Mouse (Mus musculus): ENCODE measurements around the gene Neurod2. TPM values are rescaled to one million over a fixed set of nuclear protein-coding genes. Genes with fewer than 3 reads are reported as not detected.
A peak's percentile ranks its signal among the peaks of the same experiment; 100 is the strongest.

Gene Neurod2
- polyA plus RNA-seq, 1 experiment from 2014 or later, result 0.05 TPM

GRCm38 (mm10) chr11:98335250-98335649 is 5.8 kb upstream of the Neurod2 start:
- no peak overlapping the region for H3K27ac ChIP-seq (replicated peaks)
- DNase-seq (ENCODE audit: low spot score), result no peak
- no peaks in the 10 kb centered on the region for H3K9me3 ChIP-seq (replicated peaks)
- no peaks in the 10 kb centered on the region for H3K36me3 ChIP-seq
- WGBS, result 10% methylated on average over 9 of the region's 9 CpGs
- H3K4me3 ChIP-seq, result no peak overlapping the region
- peaks cover 100% of the 10 kb centered on the region for H3K27me3 ChIP-seq (ENCODE audit: low read depth, poor library complexity, severe bottlenecking)
- H3K4me1 ChIP-seq, result peaks cover 32% of the 10 kb centered on the region

DNA sequence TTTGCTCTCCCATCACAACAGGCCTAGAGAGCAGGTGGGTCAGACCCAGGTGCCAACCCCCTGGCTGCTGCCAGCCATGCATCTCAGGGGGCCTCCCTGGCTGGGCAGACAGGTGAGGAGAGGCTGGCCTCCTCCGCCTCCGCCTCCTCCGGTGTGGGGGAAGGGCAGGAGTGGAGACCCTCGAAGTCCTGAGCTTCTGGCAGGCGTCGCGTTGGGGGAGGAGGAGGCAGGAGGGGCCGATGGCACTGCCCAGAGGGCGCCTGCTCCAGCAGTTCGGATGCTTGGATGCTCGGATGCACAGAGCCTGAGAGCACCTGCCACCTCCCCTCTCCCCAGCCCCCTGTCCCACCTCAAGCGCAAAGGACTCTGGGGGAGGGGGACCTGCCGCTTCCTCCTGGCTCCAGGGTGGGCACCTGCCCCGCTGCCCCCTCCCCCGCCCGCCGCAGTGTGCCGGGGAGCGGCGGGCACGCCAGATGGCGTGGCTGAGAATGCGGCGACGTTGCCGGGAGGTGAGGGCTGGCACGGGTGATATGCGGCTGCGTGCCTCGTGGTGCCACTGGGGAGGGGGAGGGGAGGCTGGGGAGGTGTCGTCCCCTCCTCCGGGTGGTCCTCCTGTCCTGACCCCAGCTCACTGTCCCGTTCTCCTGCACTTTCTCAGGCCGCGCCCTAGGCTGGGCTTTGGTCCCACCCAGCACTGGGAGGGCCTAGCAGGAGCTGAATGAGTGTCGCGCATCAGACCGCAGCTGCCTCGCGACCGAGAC is 4.7 kb upstream of the Neurod2 start:
- no peaks in the 10 kb centered on the region for H3K36me3 ChIP-seq
- peak overlapping the region; percentile 39 for H3K4me3 ChIP-seq
- 4% methylated on average over 30 of the region's 41 CpGs for WGBS
- H3K9me3 ChIP-seq (replicated peaks), result no peaks in the 10 kb centered on the region
- peaks cover 33% of the 10 kb centered on the region for H3K4me1 ChIP-seq
- H3K27me3 ChIP-seq (ENCODE audit: low read depth, poor library complexity, severe bottlenecking), result peaks cover 100% of the 10 kb centered on the region
- DNase-seq (ENCODE audit: low spot score), result no peak
- H3K27ac ChIP-seq (replicated peaks), result peak overlapping the region; percentile 33; the same call in 1 of the 2 replicates

GRCm38 (mm10) chr11:98333263-98333696 is 3.8 kb upstream of the Neurod2 start:
- H3K9me3 ChIP-seq (replicated peaks), result no peaks in the 10 kb centered on the region
- H3K27ac ChIP-seq (replicated peaks), result no peak overlapping the region
- no peak for DNase-seq (ENCODE audit: low spot score)
- peaks cover 100% of the 10 kb centered on the region for H3K27me3 ChIP-seq (ENCODE audit: low read depth, poor library complexity, severe bottlenecking)
- H3K4me1 ChIP-seq, result peaks cover 33% of the 10 kb centered on the region
- H3K4me3 ChIP-seq, result no peak overlapping the region
- 79% methylated on average over 10 of the region's 10 CpGs for WGBS
- H3K36me3 ChIP-seq, result no peaks in the 10 kb centered on the region

GRCm38 (mm10) chr11:98332841-98333240 is 3.4 kb upstream of the Neurod2 start:
- Histone ChIP-seq H3K4me1 (peaks cover 37% of the 10 kb centered on the region), H3K36me3 (no peaks in the 10 kb centered on the region), H3K4me3 (no peak overlapping the region), H3K9me3 (replicated peaks) (no peaks in the 10 kb centered on the region), H3K27ac (replicated peaks) (no peak overlapping the region), H3K27me3 (ENCODE audit: low read depth, poor library complexity, severe bottlenecking) (peaks cover 100% of the 10 kb centered on the region)
- no peak for DNase-seq (ENCODE audit: low spot score)
- 77% methylated on average over 4 of the region's 4 CpGs for WGBS

- Histone ChIP-seq H3K36me3 (no peaks in the 10 kb centered on the region), H3K4me1 (peaks cover 43% of the 10 kb centered on the region), H3K27ac (replicated peaks) (no peak overlapping the region), H3K27me3 (ENCODE audit: low read depth, poor library complexity, severe bottlenecking) (peaks cover 100% of the 10 kb centered on the region), H3K4me3 (no peak overlapping the region), H3K9me3 (replicated peaks) (no peaks in the 10 kb centered on the region)
- 81% methylated on average over 3 of the region's 3 CpGs for WGBS
- no peak for DNase-seq (ENCODE audit: low spot score)
Observed at GRCm38 (mm10) chr11:98332186-98332585, 2.7 kb upstream of the Neurod2 start.

DNA sequence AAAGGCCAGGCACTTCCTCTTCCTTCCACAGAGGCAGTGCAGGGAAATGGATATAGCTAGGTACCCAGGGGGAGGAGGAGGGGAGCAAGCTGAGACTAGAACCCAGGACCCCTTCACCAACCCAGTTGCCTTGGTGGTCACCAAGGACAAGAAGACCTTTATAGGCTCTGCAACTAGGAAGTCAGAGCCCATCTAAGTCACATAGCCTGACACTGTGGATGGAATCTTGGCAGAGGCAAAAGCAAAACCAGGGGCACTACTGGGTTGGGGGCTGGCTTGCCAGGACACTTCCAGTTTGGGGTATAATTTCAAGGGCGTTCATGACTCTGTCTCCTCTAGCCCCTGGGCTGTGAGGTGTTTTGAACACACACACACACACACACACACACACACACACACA is 2.0 kb upstream of the Neurod2 start:
- H3K4me1 ChIP-seq, result peaks cover 49% of the 10 kb centered on the region
- peaks cover 100% of the 10 kb centered on the region for H3K27me3 ChIP-seq (ENCODE audit: low read depth, poor library complexity, severe bottlenecking)
- H3K4me3 ChIP-seq, result no peak overlapping the region
- DNase-seq (ENCODE audit: low spot score), result no peak
- H3K9me3 ChIP-seq (replicated peaks), result no peaks in the 10 kb centered on the region
- 45% methylated on average over 1 of the region's 1 CpGs for WGBS
- no peaks in the 10 kb centered on the region for H3K36me3 ChIP-seq
- no peak overlapping the region for H3K27ac ChIP-seq (replicated peaks)

DNA sequence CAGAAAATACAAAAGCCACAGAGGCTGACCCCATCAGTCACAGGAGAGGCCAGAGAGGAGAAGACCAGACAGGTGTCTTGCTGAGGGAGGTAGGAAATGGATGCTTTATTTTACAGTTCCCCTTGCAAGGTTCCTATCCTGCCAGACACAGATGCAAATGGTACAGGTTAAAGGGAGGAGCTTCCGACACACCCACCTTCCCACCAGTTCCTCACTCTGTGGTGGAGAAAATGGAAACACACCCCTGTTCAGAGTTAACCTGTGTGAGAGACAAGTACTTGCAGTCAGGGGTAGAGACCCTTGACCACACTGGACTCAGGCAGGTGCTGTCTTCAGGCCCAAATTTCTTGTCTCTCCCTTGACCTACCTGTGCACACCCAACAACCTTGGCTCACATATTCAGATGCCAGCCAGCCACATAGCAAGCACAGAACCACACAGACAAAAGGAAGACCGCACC is 1.3 kb upstream of the Neurod2 start:
- no peak overlapping the region for H3K27ac ChIP-seq (replicated peaks)
- no peak overlapping the region for H3K4me3 ChIP-seq
- no peaks in the 10 kb centered on the region for H3K9me3 ChIP-seq (replicated peaks)
- no peak for DNase-seq (ENCODE audit: low spot score)
- no peaks in the 10 kb centered on the region for H3K36me3 ChIP-seq
- H3K4me1 ChIP-seq, result peaks cover 49% of the 10 kb centered on the region
- peaks cover 100% of the 10 kb centered on the region for H3K27me3 ChIP-seq (ENCODE audit: low read depth, poor library complexity, severe bottlenecking)
- 62% methylated on average over 2 of the region's 2 CpGs for WGBS

DNA sequence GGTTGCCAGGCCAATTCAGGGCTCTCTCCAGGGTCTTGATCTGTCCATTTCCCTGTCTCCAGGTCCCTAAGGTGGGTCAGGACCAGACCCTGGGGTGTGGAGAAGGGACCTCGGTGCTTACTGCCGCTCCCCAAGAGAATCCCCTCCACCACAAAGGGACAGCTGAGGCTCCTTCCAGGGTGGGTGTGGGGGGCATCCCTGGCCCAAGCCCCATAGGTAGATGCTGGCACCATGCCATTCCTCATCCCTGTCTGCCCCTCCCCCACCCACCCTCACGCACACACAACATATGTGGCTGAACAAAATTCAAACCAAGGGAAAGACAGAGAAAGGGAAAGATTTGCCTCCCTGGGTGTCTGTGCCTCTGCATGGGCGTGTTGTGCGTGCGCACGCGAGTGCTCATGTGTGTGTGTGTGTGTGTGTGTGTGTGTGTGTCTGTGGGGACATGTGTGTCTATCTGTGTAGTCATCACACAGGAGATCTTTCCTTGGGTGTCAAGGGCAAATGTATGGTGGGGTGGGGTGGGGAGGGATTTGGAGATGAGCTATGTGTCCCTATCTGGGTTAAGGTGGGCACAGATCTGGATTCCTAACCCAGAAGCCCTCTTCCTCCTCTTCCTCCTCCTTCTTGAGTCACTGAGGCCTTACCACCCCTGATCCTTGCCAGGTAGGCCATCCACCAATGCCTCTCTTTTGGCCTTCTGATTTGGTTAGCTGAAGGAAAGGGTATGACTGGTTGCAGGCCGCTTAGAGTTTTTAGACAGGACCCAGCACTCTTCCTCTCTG is 704 bp upstream of the Neurod2 start:
- peak; percentile 20 for DNase-seq (ENCODE audit: low spot score)
- Histone ChIP-seq H3K4me3 (no peak overlapping the region), H3K27ac (replicated peaks) (no peak overlapping the region), H3K9me3 (replicated peaks) (no peaks in the 10 kb centered on the region), H3K27me3 (ENCODE audit: low read depth, poor library complexity, severe bottlenecking) (peaks cover 100% of the 10 kb centered on the region), H3K4me1 (peaks cover 49% of the 10 kb centered on the region), H3K36me3 (no peaks in the 10 kb centered on the region)
- 30% methylated on average over 9 of the region's 9 CpGs for WGBS

DNA sequence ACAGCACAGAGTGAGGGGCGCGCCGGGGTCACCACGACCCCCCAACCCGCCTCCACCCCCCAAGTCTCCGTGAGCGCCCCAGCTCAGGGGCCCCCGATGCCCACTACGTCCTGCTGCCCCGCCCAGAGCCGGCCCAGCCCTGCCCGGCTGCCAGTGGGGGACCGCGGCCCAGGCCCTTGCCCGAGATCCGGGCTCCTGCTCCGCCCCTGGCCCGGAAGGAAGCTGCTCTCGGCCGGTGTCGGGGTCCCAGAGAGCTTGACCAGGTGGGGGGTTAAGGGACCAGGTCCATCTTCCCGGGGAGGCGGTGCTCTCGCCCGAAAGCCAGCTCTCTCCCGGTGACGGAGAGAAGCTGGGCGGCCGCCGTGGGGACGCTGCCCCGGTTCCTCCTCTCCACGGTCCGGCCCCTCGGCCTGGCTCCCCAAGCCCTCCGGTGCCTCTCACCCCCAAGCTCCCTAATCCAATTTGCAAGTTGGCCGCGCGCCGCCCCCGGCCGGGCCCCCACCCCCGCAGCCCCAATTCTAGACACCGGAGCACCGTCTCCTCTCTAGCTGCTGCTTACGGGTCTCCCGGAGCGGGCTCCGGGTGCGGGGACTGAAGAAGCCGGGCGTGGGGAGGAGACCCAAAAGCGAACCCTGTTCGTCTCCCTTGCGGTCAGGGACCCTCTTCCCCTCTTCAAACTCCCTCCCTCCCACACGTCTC is 928 bp downstream of the Neurod2 start:
- H3K9me3 ChIP-seq (replicated peaks), result no peaks in the 10 kb centered on the region
- H3K27me3 ChIP-seq (ENCODE audit: low read depth, poor library complexity, severe bottlenecking), result peaks cover 100% of the 10 kb centered on the region
- DNase-seq (ENCODE audit: low spot score), result peak; percentile 55
- under 1% methylated on average over 48 of the region's 56 CpGs for WGBS
- H3K27ac ChIP-seq (replicated peaks), result no peak overlapping the region
- H3K4me3 ChIP-seq, result peak overlapping the region; percentile 44
- H3K36me3 ChIP-seq, result no peaks in the 10 kb centered on the region
- peaks cover 33% of the 10 kb centered on the region for H3K4me1 ChIP-seq

DNA sequence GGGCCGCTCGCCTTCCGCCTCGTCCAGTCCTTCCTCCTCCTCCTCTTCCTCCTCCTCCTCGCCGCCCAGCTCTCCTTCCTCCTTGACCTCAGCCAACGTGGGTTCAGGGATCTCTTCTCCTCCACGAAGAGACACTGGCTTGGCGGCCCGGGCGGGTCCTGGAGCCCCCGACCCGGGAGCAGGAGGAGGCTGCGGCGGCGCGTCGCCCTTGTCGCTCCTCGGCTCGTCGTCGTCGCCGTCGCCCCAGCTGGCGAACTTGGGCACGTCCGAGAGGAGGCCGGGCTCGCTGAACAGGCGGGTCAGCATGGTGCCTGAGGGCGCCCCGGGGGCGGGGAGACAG is 1.4 kb downstream of the Neurod2 start:
- H3K4me3 ChIP-seq, result peak overlapping the region; percentile 44
- peaks cover 100% of the 10 kb centered on the region for H3K27me3 ChIP-seq (ENCODE audit: low read depth, poor library complexity, severe bottlenecking)
- peaks cover 33% of the 10 kb centered on the region for H3K4me1 ChIP-seq
- no peaks in the 10 kb centered on the region for H3K9me3 ChIP-seq (replicated peaks)
- DNase-seq (ENCODE audit: low spot score), result peak; percentile 49
- no peak overlapping the region for H3K27ac ChIP-seq (replicated peaks)
- WGBS, result under 1% methylated on average over 35 of the region's 35 CpGs
- no peaks in the 10 kb centered on the region for H3K36me3 ChIP-seq

- no peaks in the 10 kb centered on the region for H3K9me3 ChIP-seq (replicated peaks)
- peak; percentile 62 for DNase-seq (ENCODE audit: low spot score)
- WGBS, result under 1% methylated on average over 97 of the region's 97 CpGs
Observed at GRCm38 (mm10) chr11:98327136-98328030, 2.1 kb downstream of the Neurod2 start.

DNA sequence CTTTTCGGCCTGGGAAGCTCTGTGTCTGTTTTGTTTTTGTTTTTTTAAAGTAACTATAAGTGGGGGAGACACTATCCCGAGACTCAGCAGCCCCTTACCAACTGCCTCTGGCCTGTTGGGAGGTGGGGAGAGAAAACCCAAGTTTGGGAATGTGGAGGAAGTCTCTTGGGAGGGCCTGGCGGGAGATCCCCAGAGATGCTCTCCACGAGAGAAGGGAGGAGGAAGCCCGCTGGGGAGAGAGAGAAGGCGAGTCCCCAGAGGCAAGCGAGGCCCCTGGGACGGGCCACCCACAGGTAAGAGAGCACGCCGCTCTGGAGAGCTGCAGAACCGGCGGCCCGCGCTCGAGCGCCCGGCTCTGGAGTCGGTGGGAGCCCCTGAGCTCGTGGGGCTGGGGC is 2.7 kb downstream of the Neurod2 start:
- WGBS, result under 1% methylated on average over 19 of the region's 19 CpGs
- H3K4me3 ChIP-seq, result peak overlapping the region; percentile 44
- H3K27ac ChIP-seq (replicated peaks), result no peak overlapping the region
- peaks cover 100% of the 10 kb centered on the region for H3K27me3 ChIP-seq (ENCODE audit: low read depth, poor library complexity, severe bottlenecking)
- no peaks in the 10 kb centered on the region for H3K9me3 ChIP-seq (replicated peaks)
- peak; percentile 44 for DNase-seq (ENCODE audit: low spot score)
- H3K36me3 ChIP-seq, result no peaks in the 10 kb centered on the region
- H3K4me1 ChIP-seq, result peaks cover 33% of the 10 kb centered on the region

More at GRCm38 (mm10) chr11:98327136-98328030, 2.1 kb downstream of the Neurod2 start:
- Histone ChIP-seq H3K4me1 (peaks cover 33% of the 10 kb centered on the region), H3K27ac (replicated peaks) (no peak overlapping the region), H3K27me3 (ENCODE audit: low read depth, poor library complexity, severe bottlenecking) (peaks cover 100% of the 10 kb centered on the region), H3K4me3 (peak overlapping the region; percentile 44), H3K36me3 (no peaks in the 10 kb centered on the region)

All from midbrain, embryonic 10.5 days (tissue).